Mouse (Mus musculus): ENCODE measurements around the gene Dact1. TPM values are rescaled to one million over a fixed set of nuclear protein-coding genes. Genes with fewer than 3 reads are reported as not detected.

Dact1 gene
- polyA plus RNA-seq, 1 experiment from 2014 or later: 30.5 TPM

GRCm38 (mm10) chr12:71293960-71294942 lies 15.4 kb upstream of the Dact1 start:
- ATAC-seq: peak; percentile 64
- Histone ChIP-seq H3K4me2 (replicated peaks) (peak overlapping the region; percentile 48), H3K27ac (no peak overlapping the region), H3K4me3 (replicated peaks) (peak overlapping the region; percentile 22), H3K27me3 (no peaks in the 10 kb centered on the region), H3K4me1 (replicated peaks) (peaks cover 25% of the 10 kb centered on the region), H3K9me3 (no peaks in the 10 kb centered on the region), H3K36me3 (no peaks in the 10 kb centered on the region), H3K9ac (replicated peaks) (no peak overlapping the region)
- WGBS: 14% methylated on average over 22 of the region's 22 CpGs

GRCm38 (mm10) chr12:71296849-71297535 lies 12.7 kb upstream of the Dact1 start:
- H3K27me3 ChIP-seq: no peaks in the 10 kb centered on the region; the same call in 1 of the 2 replicates
- H3K9ac ChIP-seq (replicated peaks): no peak overlapping the region
- 51% methylated on average over 8 of the region's 8 CpGs for WGBS
- ATAC-seq: no peak
- H3K4me2 ChIP-seq (replicated peaks): no peak overlapping the region
- no peaks in the 10 kb centered on the region for H3K36me3 ChIP-seq
- H3K27ac ChIP-seq: no peak overlapping the region
- H3K4me1 ChIP-seq (replicated peaks): peaks cover 20% of the 10 kb centered on the region
- H3K4me3 ChIP-seq (replicated peaks): no peak overlapping the region
- no peaks in the 10 kb centered on the region for H3K9me3 ChIP-seq

DNA sequence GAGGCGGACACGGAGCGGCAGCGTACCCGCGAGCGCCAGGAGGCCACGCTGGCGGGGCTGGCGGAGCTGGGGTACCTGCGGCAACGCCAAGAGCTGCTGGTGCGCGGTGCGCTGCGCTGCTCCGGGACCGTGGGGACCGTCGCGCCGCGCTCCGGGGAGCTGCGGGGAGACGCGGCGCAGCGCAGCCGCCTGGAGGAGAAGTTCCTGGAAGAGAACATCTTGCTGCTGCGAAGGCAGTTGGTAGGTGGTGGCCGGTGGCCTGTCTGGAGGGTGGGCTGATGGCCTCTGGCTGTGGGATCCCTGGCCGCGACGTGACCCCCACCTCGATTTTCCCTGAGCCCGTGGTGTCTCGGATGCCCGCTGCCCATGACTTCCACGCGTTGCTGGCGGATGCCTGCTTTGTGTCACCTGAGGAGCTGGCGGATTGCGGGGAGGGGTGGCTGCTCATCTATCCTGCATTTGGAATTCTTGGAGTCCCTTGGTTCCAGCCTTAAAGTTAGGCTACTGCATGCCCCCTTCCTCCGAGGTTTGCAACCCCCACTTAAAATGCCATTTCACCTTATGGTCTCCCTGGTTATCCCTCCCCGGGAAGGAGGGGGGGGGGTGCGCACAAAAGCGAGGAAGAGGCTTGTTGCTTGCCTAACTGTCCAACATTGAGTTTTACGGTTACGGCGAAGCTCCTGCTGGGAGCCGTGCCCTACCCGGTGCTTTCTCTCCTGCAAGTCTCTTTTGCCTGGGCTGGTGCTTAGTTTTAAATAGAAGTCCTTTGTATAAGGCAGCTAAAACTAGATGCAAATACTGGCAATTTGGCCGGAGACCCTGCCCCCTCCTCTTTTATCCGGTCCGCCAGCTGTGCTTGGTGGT lies 616 bp downstream of the Dact1 start:
- H3K9me3 ChIP-seq: no peaks in the 10 kb centered on the region
- peak overlapping the region; percentile 94 for H3K27ac ChIP-seq
- H3K4me3 ChIP-seq (replicated peaks): peak overlapping the region; percentile 86
- H3K4me2 ChIP-seq (replicated peaks): peak overlapping the region; percentile 76
- H3K36me3 ChIP-seq: peaks cover 22% of the 10 kb centered on the region
- 2% methylated on average over 55 of the region's 56 CpGs for WGBS
- 0 out of 2 replicates have a peak, but pooled peaks cover 10% of the 10 kb centered on the region for H3K27me3 ChIP-seq
- peak; percentile 84 for ATAC-seq
- H3K4me1 ChIP-seq (replicated peaks): peaks cover 11% of the 10 kb centered on the region; the same call in 1 of the 2 replicates
- peak overlapping the region; percentile 94 for H3K9ac ChIP-seq (replicated peaks)

GRCm38 (mm10) chr12:71311237-71311887 lies 1.7 kb downstream of the Dact1 start:
- peak overlapping the region; percentile 94 for H3K9ac ChIP-seq (replicated peaks)
- ATAC-seq: no peak
- H3K27ac ChIP-seq: peak overlapping the region; percentile 94; the same call in 1 of the 2 replicates
- peaks cover 11% of the 10 kb centered on the region; the same call in 1 of the 2 replicates for H3K4me1 ChIP-seq (replicated peaks)
- WGBS: 35% methylated on average over 13 of the region's 13 CpGs
- 0 out of 2 replicates have a peak, but pooled peaks cover 10% of the 10 kb centered on the region for H3K27me3 ChIP-seq
- peak overlapping the region; percentile 86 for H3K4me3 ChIP-seq (replicated peaks)
- no peaks in the 10 kb centered on the region for H3K9me3 ChIP-seq
- peaks cover 31% of the 10 kb centered on the region for H3K36me3 ChIP-seq
- H3K4me2 ChIP-seq (replicated peaks): peak overlapping the region; percentile 76

- Histone ChIP-seq H3K4me2 (replicated peaks) (no peak overlapping the region), H3K9me3 (peaks cover 11% of the 10 kb centered on the region), H3K27me3 (no peaks in the 10 kb centered on the region), H3K36me3 (peaks cover 63% of the 10 kb centered on the region), H3K27ac (no peak overlapping the region), H3K4me3 (replicated peaks) (no peak overlapping the region), H3K4me1 (replicated peaks) (no peaks in the 10 kb centered on the region), H3K9ac (replicated peaks) (no peak overlapping the region)
- WGBS: 85% methylated on average over 40 of the region's 40 CpGs
- no peak for ATAC-seq
Measured at GRCm38 (mm10) chr12:71318239-71318638, 8.6 kb downstream of the Dact1 start.

DNA sequence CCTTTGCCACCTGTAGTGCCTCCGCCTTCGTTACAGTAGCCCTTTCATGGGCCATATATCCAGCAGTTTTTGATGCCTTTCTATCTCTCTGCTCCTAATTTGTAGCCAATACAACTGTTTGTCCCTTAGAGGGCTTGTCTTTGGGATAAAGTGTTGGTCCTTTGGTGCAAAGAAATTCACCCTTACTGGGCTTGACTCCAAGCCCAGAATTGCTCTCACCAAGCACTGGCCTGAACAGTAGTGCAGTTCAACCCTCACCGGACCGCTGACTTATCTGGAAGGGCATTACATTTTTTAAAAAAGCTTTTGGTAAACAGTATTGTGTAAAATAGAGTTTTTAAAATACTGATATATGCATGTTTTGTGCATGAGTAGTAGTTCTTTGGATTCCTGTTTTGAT lies 9.9 kb downstream of the Dact1 start:
- Histone ChIP-seq H3K27me3 (no peaks in the 10 kb centered on the region), H3K4me3 (replicated peaks) (no peak overlapping the region), H3K36me3 (peaks cover 54% of the 10 kb centered on the region), H3K4me2 (replicated peaks) (no peak overlapping the region), H3K27ac (no peak overlapping the region), H3K9ac (replicated peaks) (no peak overlapping the region), H3K9me3 (peaks cover 11% of the 10 kb centered on the region), H3K4me1 (replicated peaks) (no peaks in the 10 kb centered on the region)
- 96% methylated on average over 4 of the region's 4 CpGs for WGBS
- no peak for ATAC-seq

DNA sequence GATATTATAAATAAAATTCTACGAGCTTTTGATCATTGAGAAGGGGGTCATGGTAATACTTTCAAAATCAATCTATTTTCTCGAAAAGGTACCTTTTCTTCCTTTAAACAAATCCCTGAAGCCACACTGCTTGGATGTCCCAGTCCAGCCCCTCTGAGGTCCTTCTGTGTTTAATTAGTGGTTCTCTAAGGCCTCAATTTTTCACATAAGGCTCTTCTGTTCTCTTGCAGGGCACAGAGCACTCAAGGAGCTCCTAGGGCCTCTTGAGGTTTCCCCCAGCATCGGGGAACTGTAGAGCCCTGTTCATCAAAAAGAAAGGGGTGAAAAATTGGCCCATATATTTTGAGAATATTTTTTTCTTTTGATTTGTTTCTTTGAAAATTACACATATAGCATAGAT lies 23.0 kb downstream of the Dact1 start:
- Histone ChIP-seq H3K4me3 (replicated peaks) (no peak overlapping the region), H3K27me3 (no peaks in the 10 kb centered on the region), H3K9ac (replicated peaks) (no peak overlapping the region), H3K4me2 (replicated peaks) (no peak overlapping the region), H3K4me1 (replicated peaks) (peaks cover 20% of the 10 kb centered on the region), H3K9me3 (no peaks in the 10 kb centered on the region), H3K36me3 (no peaks in the 10 kb centered on the region), H3K27ac (no peak overlapping the region)
- no peak for ATAC-seq
- 81% methylated on average over 3 of the region's 3 CpGs for WGBS

DNA sequence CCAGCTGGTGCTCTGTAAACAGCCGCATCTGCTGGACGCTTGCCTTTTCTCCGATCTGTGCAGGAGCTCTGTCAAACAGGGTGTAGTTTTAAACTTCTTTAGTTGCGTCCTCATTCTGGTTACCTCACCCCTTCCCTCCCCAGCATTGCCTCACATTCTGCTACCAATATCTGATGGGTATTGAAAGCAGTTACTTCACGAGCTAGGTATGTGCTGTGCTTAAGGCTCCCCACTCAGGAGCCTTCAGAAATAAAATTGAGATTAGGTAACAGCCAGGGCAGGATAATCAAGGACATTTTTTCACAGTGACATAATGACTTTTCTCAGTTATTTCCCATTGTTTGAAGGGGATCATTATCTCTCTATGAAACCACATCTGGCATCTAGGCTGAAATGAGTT lies 23.9 kb downstream of the Dact1 start:
- Histone ChIP-seq H3K27ac (no peak overlapping the region), H3K9me3 (no peaks in the 10 kb centered on the region), H3K4me3 (replicated peaks) (no peak overlapping the region), H3K4me1 (replicated peaks) (peaks cover 25% of the 10 kb centered on the region), H3K9ac (replicated peaks) (no peak overlapping the region), H3K27me3 (no peaks in the 10 kb centered on the region), H3K4me2 (replicated peaks) (no peak overlapping the region), H3K36me3 (no peaks in the 10 kb centered on the region)
- WGBS: 73% methylated on average over 5 of the region's 5 CpGs
- no peak for ATAC-seq

- Histone ChIP-seq H3K27ac (no peak overlapping the region), H3K4me2 (replicated peaks) (no peak overlapping the region), H3K4me3 (replicated peaks) (no peak overlapping the region), H3K4me1 (replicated peaks) (peaks cover 25% of the 10 kb centered on the region), H3K36me3 (no peaks in the 10 kb centered on the region), H3K27me3 (no peaks in the 10 kb centered on the region), H3K9ac (replicated peaks) (no peak overlapping the region), H3K9me3 (no peaks in the 10 kb centered on the region)
- WGBS: 75% methylated on average over 11 of the region's 11 CpGs
- ATAC-seq: no peak
Measured at GRCm38 (mm10) chr12:71337025-71337582, 27.4 kb downstream of the Dact1 start.

DNA sequence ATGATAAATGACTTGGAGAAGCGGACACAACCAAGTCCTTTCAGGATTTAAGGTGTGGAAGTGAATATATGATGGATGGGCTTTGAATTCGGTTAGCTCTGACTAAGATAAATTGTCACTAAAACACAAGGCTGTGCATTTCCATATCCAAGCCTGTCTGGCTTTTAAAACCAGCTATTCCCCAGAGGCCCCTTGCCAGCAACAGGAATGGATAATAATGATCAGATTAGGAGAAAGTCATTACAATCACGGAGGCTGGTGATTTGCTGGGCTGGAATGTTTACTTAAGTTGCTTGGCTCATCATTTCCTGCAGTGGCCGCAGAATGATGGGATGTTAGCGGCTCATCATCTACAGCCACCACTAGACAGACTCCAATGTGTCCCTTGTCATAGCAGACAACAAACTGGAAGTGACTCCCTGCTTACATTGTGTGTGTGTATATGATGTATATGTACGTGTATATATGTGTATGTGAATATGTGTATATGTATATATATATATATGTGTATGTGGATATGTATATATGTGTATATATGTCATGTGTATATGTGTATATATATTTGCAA lies 28.3 kb downstream of the Dact1 start:
- peak; percentile 57; the same call in 1 of the 2 replicates for ATAC-seq
- 60% methylated on average over 6 of the region's 6 CpGs for WGBS

More for the DNA sequence above, 28.3 kb downstream of the Dact1 start:
- Histone ChIP-seq H3K9ac (replicated peaks) (no peak overlapping the region), H3K4me2 (replicated peaks) (no peak overlapping the region), H3K9me3 (no peaks in the 10 kb centered on the region), H3K27ac (no peak overlapping the region), H3K27me3 (no peaks in the 10 kb centered on the region), H3K36me3 (no peaks in the 10 kb centered on the region), H3K4me1 (replicated peaks) (peaks cover 25% of the 10 kb centered on the region), H3K4me3 (replicated peaks) (no peak overlapping the region)
